Mouse (Mus musculus) midbrain, embryonic 10.5 days (tissue): ENCODE measurements around the gene Cdon. TPM values are rescaled to one million over a fixed set of nuclear protein-coding genes. Genes with fewer than 3 reads are reported as not detected.

ENCODE experiments used
- DNase-seq: peaks from one replicate; pipeline ENCODE4 v3.0.0-alpha.2; 2017; ENCODE audit warnings: low spot score
- H3K27ac ChIP-seq: fragments of 300-500 bp; sonication (generic); replicated peaks from 2 replicates; pipeline ENCODE4 v1.5.1; 2016; ENCODE audit warnings: mild to moderate bottlenecking
- H3K27me3 ChIP-seq: fragments of 300-500 bp; sonication (generic); 2 replicates; pipeline ENCODE4 v1.6.1; 2016; ENCODE audit warnings: low read depth, mild to moderate bottlenecking; ENCODE audit not compliant: poor library complexity, severe bottlenecking
- H3K36me3 ChIP-seq: fragments of 300-500 bp; sonication (generic); 2 replicates; pipeline ENCODE4 v1.6.1; 2016; ENCODE audit warnings: mild to moderate bottlenecking, moderate library complexity
- H3K4me1 ChIP-seq: fragments of 300-500 bp; sonication (generic); 2 replicates; pipeline ENCODE4 v1.6.1; 2016
- H3K4me3 ChIP-seq: fragments of 300-500 bp; sonication (generic); 2 replicates; pipeline ENCODE4 v1.5.1; 2016; ENCODE audit warnings: mild to moderate bottlenecking, moderate library complexity
- H3K9me3 ChIP-seq: fragments of 300-500 bp; sonication (generic); replicated peaks from 2 replicates; pipeline ENCODE4 v1.6.1; 2016; ENCODE audit warnings: mild to moderate bottlenecking
- WGBS: fragments of 180-500 bp; shearing (Covaris S2); methylation state at CpG from one replicate; pipeline ENCODE4 v1.1.7; 2016; 5-methylcytosine and 5-hydroxymethylcytosine counted together
- polyA plus RNA-seq: library from polyadenylated mRNA; unstranded; fragments of >200 nt; fragmentation: Nextera tagmentation; extraction: Ambion mirVana; gene quantifications from 2 replicates; pipeline ENCODE4 v1.2.1, GENCODE M21; 2016

Gene Cdon
- polyA plus RNA-seq, 1 experiment from 2014 or later = 10.5 TPM

DNA sequence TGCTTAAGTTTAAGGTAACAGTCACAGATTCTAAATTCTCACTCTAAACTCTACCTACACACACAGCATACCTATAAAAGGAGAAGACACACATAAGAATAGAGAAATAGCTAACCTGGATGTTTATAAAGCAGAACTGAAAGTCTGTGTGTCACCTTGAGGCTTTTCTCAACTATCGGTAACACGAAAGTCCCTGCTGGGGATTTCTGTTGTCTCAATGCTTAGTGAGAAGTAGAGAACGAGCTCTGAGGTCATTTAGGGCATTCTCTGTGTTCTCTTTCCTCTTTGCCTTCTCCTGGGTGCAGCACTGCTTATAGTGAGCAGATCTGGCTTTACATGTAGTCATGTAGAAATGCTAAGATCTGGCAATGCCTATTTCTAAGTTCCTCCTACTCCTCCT is 63.0 kb downstream of the Cdon start:
- WGBS = 90% methylated on average over 3 of the region's 3 CpGs
- H3K36me3 ChIP-seq = peaks cover 97% of the 10 kb centered on the region
- H3K27ac ChIP-seq = no peak overlapping the region
- H3K4me3 ChIP-seq = no peak overlapping the region
- no peaks in the 10 kb centered on the region for H3K4me1 ChIP-seq
- H3K9me3 ChIP-seq = no peaks in the 10 kb centered on the region
- no peaks in the 10 kb centered on the region for H3K27me3 ChIP-seq
- no peak for DNase-seq

GRCm38 (mm10) chr9:35486616-35487015 is 65.7 kb downstream of the Cdon start:
- no peak overlapping the region for H3K4me3 ChIP-seq
- H3K4me1 ChIP-seq = no peaks in the 10 kb centered on the region
- no peaks in the 10 kb centered on the region for H3K27me3 ChIP-seq
- DNase-seq = no peak
- H3K27ac ChIP-seq = no peak overlapping the region
- peaks cover 97% of the 10 kb centered on the region for H3K36me3 ChIP-seq
- H3K9me3 ChIP-seq = no peaks in the 10 kb centered on the region
- 89% methylated on average over 13 of the region's 13 CpGs for WGBS

- H3K27ac ChIP-seq = no peak overlapping the region
- H3K9me3 ChIP-seq = no peaks in the 10 kb centered on the region
- no peak overlapping the region for H3K4me3 ChIP-seq
- DNase-seq = no peak
- peaks cover 94% of the 10 kb centered on the region for H3K36me3 ChIP-seq
- WGBS = 94% methylated on average over 4 of the region's 4 CpGs
- H3K27me3 ChIP-seq = no peaks in the 10 kb centered on the region
- no peaks in the 10 kb centered on the region for H3K4me1 ChIP-seq
These were observed 67.6 kb downstream of the Cdon start for GRCm38 (mm10) chr9:35488496-35488895.

GRCm38 (mm10) chr9:35491109-35491866 is 70.4 kb downstream of the Cdon start:
- no peaks in the 10 kb centered on the region for H3K9me3 ChIP-seq
- H3K27ac ChIP-seq = no peak overlapping the region
- 88% methylated on average over 11 of the region's 11 CpGs for WGBS
- DNase-seq = no peak
- H3K36me3 ChIP-seq = peaks cover 95% of the 10 kb centered on the region
- no peak overlapping the region for H3K4me3 ChIP-seq
- no peaks in the 10 kb centered on the region for H3K4me1 ChIP-seq
- no peaks in the 10 kb centered on the region for H3K27me3 ChIP-seq

DNA sequence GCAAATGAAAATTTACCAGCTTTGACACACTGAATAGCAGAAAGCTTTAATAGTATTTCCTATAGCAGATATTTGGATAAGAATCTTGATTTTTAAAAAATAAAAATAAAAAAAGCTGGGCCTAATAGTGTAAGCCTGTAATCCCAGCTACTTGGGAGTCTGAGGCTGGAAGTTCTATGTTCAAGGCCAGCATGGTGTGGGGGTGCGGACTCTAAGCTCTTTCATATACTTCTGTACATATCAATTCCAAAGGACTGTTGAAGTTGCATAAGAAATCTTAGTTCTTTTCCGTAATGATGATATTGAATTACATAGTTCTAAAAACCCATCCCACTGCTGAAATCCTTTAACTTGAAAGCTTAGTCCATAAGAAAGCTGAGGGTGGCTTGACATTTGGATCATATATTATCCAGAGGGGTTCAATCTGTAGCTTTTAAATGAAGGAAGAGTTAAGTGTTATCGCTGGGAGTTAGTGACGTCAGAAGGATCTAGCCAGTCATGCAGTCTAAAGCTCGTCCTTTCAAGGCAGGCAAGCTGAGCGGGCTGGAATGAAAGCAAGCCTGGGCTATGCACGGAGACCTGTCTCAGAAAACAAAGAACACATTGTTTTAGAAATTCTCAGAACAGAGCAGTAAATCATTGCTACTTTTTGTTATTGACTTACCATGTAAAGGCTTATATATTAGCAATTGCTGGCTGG is 72.3 kb downstream of the Cdon start:
- H3K27ac ChIP-seq = no peak overlapping the region
- H3K4me3 ChIP-seq = no peak overlapping the region
- H3K27me3 ChIP-seq = no peaks in the 10 kb centered on the region
- 62% methylated on average over 7 of the region's 7 CpGs for WGBS
- no peaks in the 10 kb centered on the region for H3K9me3 ChIP-seq
- H3K4me1 ChIP-seq = no peaks in the 10 kb centered on the region
- no peak for DNase-seq
- peaks cover 90% of the 10 kb centered on the region for H3K36me3 ChIP-seq

GRCm38 (mm10) chr9:35493733-35494092 is 72.8 kb downstream of the Cdon start:
- Histone ChIP-seq H3K36me3 (peaks cover 90% of the 10 kb centered on the region), H3K27ac (no peak overlapping the region), H3K4me1 (no peaks in the 10 kb centered on the region), H3K9me3 (no peaks in the 10 kb centered on the region), H3K4me3 (no peak overlapping the region), H3K27me3 (no peaks in the 10 kb centered on the region)
- WGBS = 88% methylated on average over 4 of the region's 4 CpGs
- DNase-seq = no peak

- Histone ChIP-seq H3K4me1 (no peaks in the 10 kb centered on the region), H3K4me3 (no peak overlapping the region), H3K27me3 (no peaks in the 10 kb centered on the region), H3K36me3 (peaks cover 89% of the 10 kb centered on the region), H3K9me3 (no peaks in the 10 kb centered on the region), H3K27ac (no peak overlapping the region)
- WGBS = 68% methylated on average over 4 of the region's 4 CpGs
- no peak for DNase-seq
These were observed 74.0 kb downstream of the Cdon start for GRCm38 (mm10) chr9:35494937-35495336.

DNA sequence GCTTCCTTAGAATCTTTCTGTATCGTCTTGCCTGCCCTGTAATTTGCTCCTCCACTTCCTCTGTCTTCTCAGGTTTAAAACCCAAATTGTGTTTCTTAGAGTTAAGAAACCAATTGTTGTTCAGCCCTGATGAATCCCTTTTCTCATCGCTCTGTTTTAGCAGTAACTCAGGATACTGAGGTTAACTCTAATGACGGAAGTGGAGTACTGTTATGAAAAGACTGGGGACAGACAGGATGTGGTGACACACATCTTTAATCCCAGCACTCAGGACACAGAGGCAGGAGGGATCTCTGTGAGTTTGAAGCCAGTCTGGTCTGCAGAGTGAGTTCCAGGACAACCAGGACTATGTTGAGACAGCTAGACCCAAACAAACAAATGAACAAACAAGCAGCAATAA is 74.5 kb downstream of the Cdon start:
- peaks cover 91% of the 10 kb centered on the region for H3K36me3 ChIP-seq
- no peak overlapping the region for H3K27ac ChIP-seq
- WGBS = 71% methylated on average over 3 of the region's 3 CpGs
- no peaks in the 10 kb centered on the region for H3K9me3 ChIP-seq
- DNase-seq = no peak
- H3K4me3 ChIP-seq = no peak overlapping the region
- no peaks in the 10 kb centered on the region for H3K4me1 ChIP-seq
- no peaks in the 10 kb centered on the region for H3K27me3 ChIP-seq

DNA sequence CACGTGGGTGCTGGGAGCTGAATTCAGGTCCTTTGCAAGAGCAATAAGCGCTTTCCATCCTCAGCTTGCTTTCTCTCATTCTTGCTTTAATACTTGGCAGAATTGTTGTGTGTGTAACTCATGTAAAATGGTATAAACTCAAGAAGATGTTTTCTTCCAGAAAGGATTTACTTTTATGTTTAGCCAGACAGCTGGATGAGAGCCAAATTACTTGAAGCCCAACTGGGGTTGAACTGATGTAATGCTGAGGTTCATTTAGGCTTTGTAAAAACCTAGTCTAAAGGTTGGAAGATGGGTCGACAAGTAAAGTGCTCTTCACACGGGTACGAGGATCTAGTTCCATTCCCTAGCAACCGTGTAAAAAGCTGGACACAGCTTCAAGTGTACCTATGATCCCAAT is 79.0 kb downstream of the Cdon start:
- Histone ChIP-seq H3K36me3 (peaks cover 90% of the 10 kb centered on the region), H3K27ac (no peak overlapping the region), H3K9me3 (no peaks in the 10 kb centered on the region), H3K4me1 (no peaks in the 10 kb centered on the region), H3K27me3 (no peaks in the 10 kb centered on the region), H3K4me3 (no peak overlapping the region)
- DNase-seq = no peak
- 91% methylated on average over 6 of the region's 6 CpGs for WGBS

DNA sequence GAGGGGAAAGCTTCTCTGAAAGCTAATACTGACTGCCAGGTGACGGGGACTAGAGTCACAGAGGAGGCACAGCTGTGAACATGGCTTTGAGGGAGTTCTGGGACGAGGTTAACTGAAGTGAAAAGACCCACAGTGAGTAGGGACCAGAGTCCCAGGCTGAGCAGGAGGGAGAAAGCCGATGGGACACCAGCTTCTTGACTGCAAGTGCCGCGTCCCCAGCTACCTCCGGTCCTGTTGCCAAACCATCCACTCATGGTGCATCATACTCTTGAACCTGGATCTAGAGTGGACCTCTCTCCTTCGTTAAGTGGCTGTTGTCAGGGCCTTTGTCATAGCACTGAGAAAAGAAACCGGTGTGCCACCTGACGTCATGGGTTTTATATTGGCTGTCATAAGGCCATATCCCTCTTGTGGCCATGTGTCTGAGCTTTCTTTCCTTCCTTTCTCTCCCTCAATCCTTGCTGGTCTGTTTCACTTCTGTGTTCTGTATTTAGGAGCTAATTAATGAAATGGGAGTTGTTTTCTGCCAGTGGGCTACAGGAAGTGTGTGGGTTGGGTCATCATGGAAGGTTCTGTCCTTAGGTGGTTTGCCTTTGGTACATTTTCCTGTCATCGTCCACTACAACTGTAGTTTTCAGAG is 81.6 kb downstream of the Cdon start:
- Histone ChIP-seq H3K27ac (no peak overlapping the region), H3K4me3 (no peak overlapping the region), H3K4me1 (no peaks in the 10 kb centered on the region), H3K27me3 (no peaks in the 10 kb centered on the region), H3K9me3 (no peaks in the 10 kb centered on the region), H3K36me3 (peaks cover 84% of the 10 kb centered on the region)
- 87% methylated on average over 10 of the region's 10 CpGs for WGBS
- no peak for DNase-seq

DNA sequence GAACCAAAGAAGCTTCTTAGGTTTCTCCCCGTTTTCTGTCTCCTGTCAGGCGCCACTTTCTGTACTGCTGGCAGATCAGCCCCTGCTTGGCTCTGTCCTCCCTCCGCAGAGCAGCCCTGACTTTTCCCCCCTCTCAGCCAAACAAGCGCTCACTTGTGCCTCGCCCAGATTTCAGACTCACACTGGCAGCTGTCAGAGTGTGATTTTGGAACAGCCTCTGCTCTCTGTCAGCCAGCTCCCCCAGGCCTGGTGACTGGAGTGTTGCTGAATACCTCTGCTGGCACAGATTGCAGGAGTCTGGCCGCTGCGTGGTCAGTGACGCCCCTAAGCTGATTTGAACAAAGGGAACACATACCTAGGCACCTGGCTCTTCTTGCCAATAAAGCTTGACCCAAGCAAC is 87.3 kb downstream of the Cdon start:
- no peaks in the 10 kb centered on the region for H3K9me3 ChIP-seq
- H3K27me3 ChIP-seq = no peaks in the 10 kb centered on the region
- peaks cover 32% of the 10 kb centered on the region for H3K36me3 ChIP-seq
- DNase-seq = no peak
- peaks cover 6% of the 10 kb centered on the region; the same call in 1 of the 2 replicates for H3K4me1 ChIP-seq
- WGBS = 63% methylated on average over 8 of the region's 8 CpGs
- no peak overlapping the region for H3K27ac ChIP-seq
- no peak overlapping the region for H3K4me3 ChIP-seq

GRCm38 (mm10) chr9:35513900-35514299 is 93.0 kb downstream of the Cdon start:
- WGBS = 92% methylated on average over 4 of the region's 4 CpGs
- H3K9me3 ChIP-seq = no peaks in the 10 kb centered on the region

GRCm38 (mm10) chr9:35516182-35516581 is 95.3 kb downstream of the Cdon start:
- Histone ChIP-seq H3K4me1 (peaks cover 2% of the 10 kb centered on the region; the same call in 1 of the 2 replicates), H3K36me3 (no peaks in the 10 kb centered on the region), H3K27ac (no peak overlapping the region), H3K4me3 (no peak overlapping the region), H3K9me3 (no peaks in the 10 kb centered on the region), H3K27me3 (no peaks in the 10 kb centered on the region)
- WGBS = 80% methylated on average over 5 of the region's 5 CpGs
- no peak for DNase-seq

More at GRCm38 (mm10) chr9:35513900-35514299, 93.0 kb downstream of the Cdon start:
- DNase-seq = no peak
- Histone ChIP-seq H3K4me1 (no peaks in the 10 kb centered on the region), H3K36me3 (no peaks in the 10 kb centered on the region), H3K27ac (no peak overlapping the region), H3K4me3 (no peak overlapping the region), H3K27me3 (no peaks in the 10 kb centered on the region)
